Comparison of ENCODE assay signal across 11 mouse cellular contexts in genomic region chr8:107498390-107498789, GRCm38 (mm10).
DNase-seq lines count a peak whose midpoint lies in the region; TF ChIP-seq lines count a peak whose summit lies in the region.
"Had no signal": no experiment of that assay in that cellular context is flagged by ENCODE, and none has a peak within 500 bp of the region (broad histone marks: within the 10 kb centered on the region; RNA-seq: fewer than 3 reads in every experiment).

No protein-coding gene starts in this region.

- no peak for TF ChIP-seq POLR2A in kidney, adult 2 months (IDR thresholded peaks at IDR 0.05; ENCODE audit: low read depth, low read length)

- H3K27me3 ChIP-seq in kidney, adult 2 months (replicated peaks; ENCODE audit: control insufficient read depth, insufficient read depth, low read length) = no peaks in the 10 kb centered on the region
- no peaks in the 10 kb centered on the region for H3K27me3 ChIP-seq in limb, embryonic 10.5 days (ENCODE audit: low read depth, poor library complexity, severe bottlenecking)
- H3K27me3 ChIP-seq: hindbrain, embryonic 13.5 days; neural tube, embryonic 15.5 days had no signal

- peaks cover 7% of the 10 kb centered on the region; the same call in 1 of the 2 replicates for H3K4me1 ChIP-seq in kidney, adult 2 months (ENCODE audit: control insufficient read depth, insufficient read depth, low read length)
- H3K4me1 ChIP-seq in limb, embryonic 10.5 days = peaks cover 59% of the 10 kb centered on the region

- 89% methylated on average over 1 of the region's 1 CpGs for WGBS in kidney, adult 2 months
- WGBS in limb, embryonic 10.5 days = 46% methylated on average over 1 of the region's 1 CpGs

- no peak overlapping the region for H3K27ac ChIP-seq in kidney, adult 2 months (ENCODE audit: insufficient read depth, low read depth, low read length)
- peak overlapping the region; percentile 82 for H3K27ac ChIP-seq in limb, embryonic 10.5 days
- H3K27ac ChIP-seq: hindbrain, embryonic 13.5 days; neural tube, embryonic 15.5 days had no signal

- 0 out of 2 replicates have a peak, but pooled peaks have one; percentile 8 for TF ChIP-seq CTCF in kidney, adult 2 months (conservative IDR thresholded peaks at IDR 0.05; ENCODE audit: insufficient read depth, insufficient read length, low read depth, low read length)

- H3K36me3 ChIP-seq in kidney, adult 2 months (ENCODE audit: control insufficient read depth, insufficient read depth, low read length) = no peaks in the 10 kb centered on the region
- 0 out of 2 replicates have a peak, but pooled peaks cover 2% of the 10 kb centered on the region for H3K36me3 ChIP-seq in limb, embryonic 10.5 days
- H3K36me3 ChIP-seq: hindbrain, embryonic 13.5 days; neural tube, embryonic 15.5 days had no signal

- H3K9me3 ChIP-seq in limb, embryonic 10.5 days (replicated peaks) = no peaks in the 10 kb centered on the region
- H3K9me3 ChIP-seq: hindbrain, embryonic 13.5 days; neural tube, embryonic 15.5 days had no signal

- DNase-seq in kidney, adult 2 months = no peak
- DNase-seq in kidney, postnatal 10 days = no peak
- peak; percentile 75 for DNase-seq in adipocyte (ENCODE audit: low spot score)
- peak; percentile 11 for DNase-seq in cerebellum, adult 8-10 months
- DNase-seq in limb, embryonic 10.5 days (ENCODE audit: low spot score) = no peak
- no peak for DNase-seq in right cerebral cortex, adult 2 months (ENCODE audit: low spot score in 2 of 2)
- no peak for DNase-seq in layer of hippocampus, postnatal 10 days (ENCODE audit: low spot score in 2 of 2)
- no peak for DNase-seq in right cerebral cortex, adult 18-20 months
- DNase-seq: lung, postnatal 36 days had no signal

- H3K4me3 ChIP-seq in kidney, adult 2 months (ENCODE audit: insufficient read depth, low read depth, low read length) = no peak overlapping the region
- H3K4me3 ChIP-seq in limb, embryonic 10.5 days = no peak overlapping the region
- H3K4me3 ChIP-seq: hindbrain, embryonic 13.5 days; neural tube, embryonic 15.5 days had no signal

Comparison
In these comparisons a context has a peak if more than half of its experiments do, and no peak if none do; other contexts are left out.
1. DNase-seq: peak in adipocyte (single experiment) and cerebellum, adult 8-10 months (single experiment); none in kidney, adult 2 months (single experiment), kidney, postnatal 10 days (single experiment), limb, embryonic 10.5 days (single experiment), right cerebral cortex, adult 2 months (0 of 2), layer of hippocampus, postnatal 10 days (0 of 2) and right cerebral cortex, adult 18-20 months (single experiment).